Mouse (Mus musculus) kidney, postnatal 0 days (tissue): ENCODE results near the gene Riiad1. TPM values are rescaled to one million over a fixed set of nuclear protein-coding genes. Genes with fewer than 3 reads are reported as not detected.
A peak's percentile ranks its signal among the peaks of the same experiment; 100 is the strongest.

Experiments
- ATAC-seq: fragments of 200-750 bp; cut with Nextera tagmentation; replicated peaks from 2 replicates; pipeline ENCODE4 v1.8.0; 2017; ENCODE audit warnings: low read depth, moderate number of reproducible peaks, moderate TSS enrichment, moderate library complexity; ENCODE audit not compliant: low FRiP score
- DNase-seq: peaks from one replicate; pipeline ENCODE4 v3.0.0-alpha.2; 2016; ENCODE audit warnings: low spot score
- H3K27ac ChIP-seq: fragments of 300-500 bp; sonication (generic); 2 replicates; pipeline ENCODE4 v1.5.1; 2014; ENCODE audit warnings: mild to moderate bottlenecking
- H3K27me3 ChIP-seq: fragments of 300-500 bp; sonication (generic); 2 replicates; pipeline ENCODE4 v1.6.1; 2014; ENCODE audit warnings: low read length, mixed read lengths; ENCODE audit not compliant: insufficient read depth
- H3K36me3 ChIP-seq: fragments of 300-500 bp; sonication (generic); 2 replicates; pipeline ENCODE4 v1.6.1; 2014; ENCODE audit warnings: low read length, mixed read lengths; ENCODE audit not compliant: insufficient read depth
- H3K4me1 ChIP-seq: fragments of 300-500 bp; sonication (generic); replicated peaks from 2 replicates; pipeline ENCODE4 v1.6.1; 2014; ENCODE audit warnings: antibody characterized with exemption, low read length, mixed read lengths; ENCODE audit not compliant: insufficient read depth
- H3K4me2 ChIP-seq: fragments of 300-500 bp; sonication (generic); 2 replicates; pipeline ENCODE4 v1.6.1; 2014; ENCODE audit warnings: mild to moderate bottlenecking, low read length, moderate library complexity, mixed read lengths
- H3K4me3 ChIP-seq: fragments of 300-500 bp; sonication (generic); replicated peaks from 2 replicates; pipeline ENCODE4 v1.5.1; 2014; ENCODE audit warnings: low read depth, low read length
- H3K9ac ChIP-seq: fragments of 300-500 bp; sonication (generic); 2 replicates; pipeline ENCODE4 v1.6.1; 2014; ENCODE audit warnings: low read depth, low read length
- H3K9me3 ChIP-seq: fragments of 300-500 bp; sonication (generic); replicated peaks from 2 replicates; pipeline ENCODE4 v1.6.1; 2016; ENCODE audit warnings: low read length, inconsistent platforms, mixed read lengths
- CTCF ChIP-seq: IDR thresholded peaks from 2 replicates; pipeline ENCODE4 v1.5.1; 2016; ENCODE audit warnings: antibody characterized with exemption, low read depth, mild to moderate bottlenecking, moderate library complexity
- WGBS: fragments of 180-500 bp; shearing (Covaris S2); extraction: QIAGEN DNeasy Blood & Tissue Kit; methylation state at CpG from one replicate; pipeline ENCODE4 v1.1.7; 2014; 5-methylcytosine and 5-hydroxymethylcytosine counted together
- polyA plus RNA-seq: library from polyadenylated mRNA; unstranded; fragments of >200 nt; fragmentation: Nextera tagmentation; extraction: Ambion mirVana; gene quantifications from 2 replicates; pipeline ENCODE4 v1.2.1, GENCODE M21; 2015

The Riiad1 gene
- polyA plus RNA-seq, 1 experiment from 2014 or later = 2.0 TPM

DNA sequence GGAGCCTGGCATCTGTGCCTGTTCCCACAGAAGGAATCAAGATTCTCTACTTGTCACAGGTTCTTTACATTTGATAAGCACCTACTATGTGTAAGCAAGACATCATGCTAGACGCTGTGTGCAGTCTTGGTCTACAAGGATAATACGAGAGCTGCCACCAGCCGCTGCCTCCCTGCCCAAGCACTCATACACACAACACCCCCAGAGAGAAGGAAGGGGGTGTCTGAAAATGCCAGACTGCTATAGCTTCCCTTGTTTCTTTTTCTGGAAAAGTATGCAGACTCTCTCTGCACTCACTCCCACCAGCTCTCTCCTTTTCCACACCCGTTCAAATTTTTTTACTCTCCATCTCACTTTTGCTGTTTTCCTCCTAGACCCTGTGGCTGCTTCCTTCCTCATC, 2.7 kb downstream of the Riiad1 start:
- no peaks in the 10 kb centered on the region for H3K9me3 ChIP-seq
- ATAC-seq = no peak
- H3K27ac ChIP-seq = no peak overlapping the region
- DNase-seq = no peak
- no peaks in the 10 kb centered on the region for H3K36me3 ChIP-seq
- no peak overlapping the region for H3K4me2 ChIP-seq
- H3K4me3 ChIP-seq = no peak overlapping the region
- no peak for TF ChIP-seq CTCF
- WGBS = 64% methylated on average over 4 of the region's 4 CpGs
- no peaks in the 10 kb centered on the region for H3K4me1 ChIP-seq
- H3K9ac ChIP-seq = no peak overlapping the region
- peaks cover 5% of the 10 kb centered on the region; the same call in 1 of the 2 replicates for H3K27me3 ChIP-seq

DNA sequence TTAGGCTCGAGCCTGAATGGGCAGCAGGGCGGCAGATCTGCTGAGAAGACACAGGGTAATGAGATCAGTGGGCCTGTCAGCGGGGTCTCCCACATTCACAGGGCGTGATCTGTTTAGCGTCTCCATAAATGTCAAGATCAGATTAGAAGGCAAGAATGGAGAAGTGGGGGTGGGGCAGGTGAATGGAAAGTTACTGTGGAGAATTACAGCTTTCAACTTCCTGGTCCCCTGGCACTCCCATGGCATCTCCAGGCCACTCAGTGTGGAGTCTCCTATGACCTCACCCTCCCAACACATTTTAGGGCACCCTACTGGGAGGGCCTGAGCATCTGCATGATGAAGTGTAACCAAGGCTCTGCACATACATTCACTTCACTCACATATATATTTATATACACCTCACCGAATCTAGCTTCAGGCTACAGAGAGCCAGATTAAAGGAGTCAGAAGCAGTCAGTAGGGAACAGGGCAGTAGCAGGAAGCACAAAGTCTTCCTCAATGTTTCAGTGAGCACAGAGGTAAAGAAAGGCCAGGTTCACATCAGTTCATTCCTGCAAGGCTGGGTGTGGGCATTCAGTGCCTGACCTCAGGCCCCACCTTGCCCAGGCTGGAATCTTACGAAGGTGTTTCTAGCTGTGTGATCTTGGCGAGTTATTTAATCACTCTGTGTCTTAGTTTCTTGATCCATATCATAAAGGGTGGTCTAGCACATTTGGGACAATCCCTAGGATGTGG, 3.7 kb downstream of the Riiad1 start:
- no peak for TF ChIP-seq CTCF
- H3K27ac ChIP-seq = 0 out of 2 replicates have a peak overlapping the region, but pooled peaks have one; percentile 2
- no peak overlapping the region for H3K4me2 ChIP-seq
- H3K9ac ChIP-seq = no peak overlapping the region
- no peaks in the 10 kb centered on the region for H3K9me3 ChIP-seq
- WGBS = 54% methylated on average over 8 of the region's 8 CpGs
- peaks cover 5% of the 10 kb centered on the region; the same call in 1 of the 2 replicates for H3K27me3 ChIP-seq
- ATAC-seq (0 out of 2 replicates have a peak, but pooled peaks have one; percentile 15), DNase-seq (no peak)
- H3K4me1 ChIP-seq = no peaks in the 10 kb centered on the region
- no peak overlapping the region for H3K4me3 ChIP-seq
- no peaks in the 10 kb centered on the region for H3K36me3 ChIP-seq

DNA sequence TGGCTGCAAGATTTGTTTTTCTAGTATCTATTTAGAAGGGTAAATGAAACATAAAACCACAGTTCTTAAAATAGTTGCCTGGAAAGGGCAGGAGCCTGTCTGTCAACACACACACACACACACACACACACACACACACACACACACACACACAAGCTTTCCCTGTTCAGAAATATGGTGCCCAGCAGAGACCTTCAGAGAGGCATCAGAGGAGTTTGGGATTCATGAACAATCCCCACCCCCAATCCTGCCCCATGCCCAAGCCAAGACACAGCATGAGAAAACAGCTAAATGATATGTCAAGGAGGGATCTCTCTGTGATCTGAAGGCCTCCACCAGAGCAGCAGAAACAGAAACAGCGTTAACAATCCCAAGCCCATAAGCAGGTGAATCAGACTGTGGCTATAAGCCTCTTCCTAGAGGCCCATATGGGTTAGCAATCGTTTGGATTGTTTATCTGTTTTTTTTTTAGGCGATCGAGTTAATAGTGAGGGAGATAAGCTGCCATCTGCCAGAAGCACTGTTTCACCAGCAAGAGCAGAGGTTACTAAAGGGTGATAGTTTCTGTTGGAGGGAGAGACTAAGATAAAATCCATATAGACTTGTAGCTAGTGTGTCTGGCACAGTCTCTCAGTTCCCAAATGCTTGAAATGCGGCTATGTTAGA, 6.4 kb downstream of the Riiad1 start:
- Histone ChIP-seq H3K27me3 (no peaks in the 10 kb centered on the region), H3K4me1 (no peaks in the 10 kb centered on the region), H3K9ac (no peak overlapping the region), H3K9me3 (no peaks in the 10 kb centered on the region), H3K4me2 (no peak overlapping the region), H3K4me3 (no peak overlapping the region), H3K27ac (no peak overlapping the region), H3K36me3 (no peaks in the 10 kb centered on the region)
- 70% methylated on average over 5 of the region's 5 CpGs for WGBS
- TF ChIP-seq CTCF = no peak
- no peak for ATAC-seq
- no peak for DNase-seq

DNA sequence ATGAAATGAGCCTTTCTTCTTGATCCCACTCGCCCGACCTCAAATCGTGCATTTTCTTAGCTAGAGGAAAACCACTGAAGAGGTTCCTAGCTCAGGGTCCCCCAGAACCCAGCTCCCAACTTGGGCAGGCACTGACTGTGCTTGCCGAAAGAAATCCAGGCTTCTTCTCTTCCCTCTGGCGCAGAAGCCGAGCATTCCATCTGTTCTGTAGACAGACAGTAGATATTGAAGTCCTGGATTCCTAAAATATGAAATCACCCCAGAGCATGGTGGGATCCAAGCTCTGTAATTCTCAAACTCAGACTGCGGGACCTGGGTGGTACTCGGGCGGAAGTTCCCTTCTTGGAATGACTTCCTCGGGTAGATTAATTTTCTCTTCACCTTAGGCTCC, 7.0 kb downstream of the Riiad1 start:
- WGBS = 28% methylated on average over 10 of the region's 10 CpGs
- Histone ChIP-seq H3K9ac (no peak overlapping the region), H3K27ac (no peak overlapping the region)

DNA sequence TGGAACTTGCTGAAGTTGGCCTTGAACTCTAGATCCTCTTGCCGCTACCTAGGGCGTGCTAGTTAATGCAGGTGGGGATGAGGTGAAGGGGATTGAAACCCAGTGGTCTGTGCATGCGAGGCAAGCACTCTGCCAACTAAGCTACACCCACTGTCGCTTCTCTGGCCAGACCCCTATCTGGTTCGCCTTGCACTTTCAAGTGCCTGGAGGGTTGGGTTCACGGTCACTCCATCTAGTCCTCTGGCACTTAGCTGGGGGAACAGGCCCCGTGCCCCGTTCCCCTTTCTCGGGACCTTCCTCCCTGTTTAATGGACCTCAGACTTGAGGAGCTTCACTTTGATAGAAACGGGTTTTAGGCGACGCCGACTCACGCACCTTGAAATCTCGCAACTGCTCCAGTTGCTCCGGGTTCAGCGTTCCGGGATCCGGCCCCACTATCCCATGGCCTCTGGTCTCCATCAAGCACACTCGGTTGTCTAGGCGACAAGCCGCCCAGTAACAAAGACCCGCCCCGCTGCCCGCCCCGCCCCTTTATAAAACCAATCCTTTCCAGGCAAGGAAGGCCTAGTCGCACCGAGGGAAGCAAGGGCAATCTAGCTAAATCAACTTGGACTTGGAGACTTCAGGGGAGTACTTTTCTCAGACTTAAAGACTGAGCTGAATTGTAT, 7.6 kb downstream of the Riiad1 start:
- Histone ChIP-seq H3K4me3 (no peak overlapping the region), H3K4me2 (peak overlapping the region; percentile 40), H3K9me3 (no peaks in the 10 kb centered on the region), H3K36me3 (no peaks in the 10 kb centered on the region), H3K27ac (no peak overlapping the region), H3K4me1 (no peaks in the 10 kb centered on the region), H3K27me3 (no peaks in the 10 kb centered on the region), H3K9ac (no peak overlapping the region)
- no peak for TF ChIP-seq CTCF
- DNase-seq (peak; percentile 62), ATAC-seq (peak; percentile 76; the same call in 1 of the 2 replicates)
- 9% methylated on average over 28 of the region's 28 CpGs for WGBS

More for the DNA sequence above, 7.0 kb downstream of the Riiad1 start:
- H3K4me1 ChIP-seq = no peaks in the 10 kb centered on the region
- H3K4me2 ChIP-seq = peak overlapping the region; percentile 40; the same call in 1 of the 2 replicates
- no peaks in the 10 kb centered on the region for H3K9me3 ChIP-seq
- no peaks in the 10 kb centered on the region for H3K27me3 ChIP-seq
- no peaks in the 10 kb centered on the region for H3K36me3 ChIP-seq
- DNase-seq = no peak
- ATAC-seq = no peak
- TF ChIP-seq CTCF = no peak
- no peak overlapping the region for H3K4me3 ChIP-seq

DNA sequence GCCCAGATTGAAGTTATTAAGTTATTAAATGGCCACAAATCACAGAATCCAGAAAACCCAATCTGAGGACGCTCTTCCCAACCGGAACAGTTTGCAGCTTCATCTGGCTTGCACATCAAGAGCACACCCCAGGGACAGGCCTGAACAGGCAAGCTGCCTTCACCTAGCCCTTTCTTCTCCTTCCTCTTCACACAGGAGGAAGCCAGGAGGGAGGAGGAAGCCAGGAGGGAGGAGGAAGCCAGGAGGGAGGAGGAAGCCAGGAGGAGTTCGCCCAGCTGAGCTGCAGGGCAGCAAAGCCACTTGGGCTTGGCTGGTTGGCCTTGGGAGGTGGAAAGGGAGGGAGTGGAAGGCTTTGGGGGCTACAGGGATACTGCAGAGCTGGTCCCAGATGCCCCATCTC, 11.2 kb downstream of the Riiad1 start:
- no peaks in the 10 kb centered on the region for H3K36me3 ChIP-seq
- no peaks in the 10 kb centered on the region for H3K27me3 ChIP-seq
- H3K4me3 ChIP-seq = no peak overlapping the region
- no peak overlapping the region for H3K9ac ChIP-seq
- no peak overlapping the region for H3K27ac ChIP-seq
- no peaks in the 10 kb centered on the region for H3K4me1 ChIP-seq
- no peak overlapping the region for H3K4me2 ChIP-seq
- no peak for DNase-seq
- no peak for TF ChIP-seq CTCF
- 56% methylated on average over 3 of the region's 3 CpGs for WGBS
- no peak for ATAC-seq
- no peaks in the 10 kb centered on the region for H3K9me3 ChIP-seq
